Mouse (Mus musculus) liver, postnatal 0 days (tissue): Measurements from ENCODE around the gene Dync1li2.

ENCODE experiments used
- CTCF ChIP-seq: sonication (generic); IDR thresholded peaks from 2 replicates; pipeline ENCODE4 v1.5.1; 2016; ENCODE audit warnings: antibody characterized with exemption, low read depth
- EP300 ChIP-seq: IDR thresholded peaks from 2 replicates; pipeline ENCODE4 v1.6.1; 2016; ENCODE audit warnings: antibody characterized with exemption, low read depth, mild to moderate bottlenecking

DNA sequence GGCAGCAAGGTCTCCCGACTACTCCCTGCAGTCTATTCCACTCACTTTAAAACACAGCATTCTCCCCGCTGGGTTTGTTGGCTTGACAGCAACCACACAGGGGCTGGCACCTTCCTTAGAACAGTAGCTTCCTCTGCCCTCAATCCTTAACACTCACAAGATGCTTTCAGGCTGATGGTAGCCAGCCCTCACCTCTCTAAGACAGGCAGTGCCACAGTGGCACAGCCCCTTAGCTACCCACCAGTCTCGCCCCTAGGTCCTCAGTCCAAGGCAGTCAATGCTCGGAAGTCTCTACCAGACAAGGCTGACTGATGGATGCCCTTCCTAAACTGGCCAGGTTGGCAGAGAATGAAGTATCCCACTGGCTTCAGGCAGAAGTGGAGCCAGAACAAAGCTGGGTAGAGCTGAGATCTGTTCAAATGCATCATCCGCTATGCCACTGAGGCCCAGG lies 61.9 kb downstream of the Dync1li2 start:
- TF ChIP-seq CTCF (no peak), EP300 (no peak)
